Mouse (Mus musculus) bone marrow macrophage, adult 2 months (primary cell): ENCODE data around the gene Fgd2.

Experiments
- CTCF ChIP-seq: IDR thresholded peaks from 2 replicates; pipeline ENCODE4 v1.5.1; 2012; ENCODE audit warnings: low read depth, mild to moderate bottlenecking, low read length, moderate library complexity
- POLR2A ChIP-seq: IDR thresholded peaks from 2 replicates; pipeline ENCODE4 v1.6.1; 2012; ENCODE audit warnings: mild to moderate bottlenecking, low read depth, low read length, borderline replicate concordance

DNA sequence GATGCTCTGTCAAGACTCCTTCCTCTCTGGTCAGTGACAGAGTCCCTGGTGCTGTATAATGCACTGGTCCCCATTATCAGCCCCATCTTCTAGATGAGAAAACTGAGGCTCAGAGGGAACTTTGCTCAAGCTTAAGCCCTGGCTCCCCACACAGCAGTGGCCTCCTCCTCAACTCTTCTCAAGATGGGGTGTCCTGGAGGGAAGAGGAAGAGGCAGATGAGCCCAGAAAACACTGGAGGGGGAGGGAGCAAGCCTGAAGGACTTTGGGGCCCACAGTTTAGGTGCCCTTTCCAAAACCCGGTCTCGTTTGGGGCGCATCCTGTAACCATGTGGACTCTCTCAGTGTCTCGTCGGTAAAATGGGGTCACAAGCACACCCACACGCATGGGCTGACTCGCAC is 41.2 kb upstream of the Fgd2 start:
- TF ChIP-seq POLR2A (no peak), CTCF (no peak)
